Mouse (Mus musculus) heart, postnatal 14 days (tissue): Measurements from ENCODE around the gene Dcakd. TPM values are rescaled to one million over a fixed set of nuclear protein-coding genes. Genes with fewer than 3 reads are reported as not detected.

ENCODE experiments used
- DNase-seq, 2 experiments: peaks; one replicate each; pipeline ENCODE4 v3.0.0; 2021 to 2022
- intact Hi-C: fragments of 180-260 bp; cut with DNase I; formaldehyde crosslinking; loops from one replicate; pipeline ENCODE4 v1.15.1; 2025
- total RNA-seq, 2 experiments: library from RNA; stranded (reverse); gene quantifications; 2 replicates each; pipeline ENCODE4 v1.2.3; 2021

Gene Dcakd
- total RNA-seq, 2 experiments from 2014 or later: 68.5 to 71.1 TPM

GRCm38 (mm10) chr11:103051249-103051691 lies 23.1 kb upstream of the Dcakd start:
- intact Hi-C loops: no loop called here
- peak; percentile 73 to 77 for DNase-seq

- peak in 1 of 2 experiments; percentile 53 for DNase-seq
- intact Hi-C loops: no loop called here
Observed at GRCm38 (mm10) chr11:103050153-103050552, 22.0 kb upstream of the Dcakd start.

GRCm38 (mm10) chr11:103049611-103050010 lies 21.5 kb upstream of the Dcakd start:
- intact Hi-C loops: no loop called here
- DNase-seq: no peak

- intact Hi-C loops: no loop called here
- no peak for DNase-seq
Observed at GRCm38 (mm10) chr11:103046286-103046685, 18.2 kb upstream of the Dcakd start.

- intact Hi-C loops: no loop called here
Observed at GRCm38 (mm10) chr11:103043982-103044381, 15.8 kb upstream of the Dcakd start.

GRCm38 (mm10) chr11:103042828-103043227 lies 14.7 kb upstream of the Dcakd start:
- intact Hi-C loops: no loop called here
- DNase-seq: no peak

More at GRCm38 (mm10) chr11:103043982-103044381, 15.8 kb upstream of the Dcakd start:
- DNase-seq: no peak

DNA sequence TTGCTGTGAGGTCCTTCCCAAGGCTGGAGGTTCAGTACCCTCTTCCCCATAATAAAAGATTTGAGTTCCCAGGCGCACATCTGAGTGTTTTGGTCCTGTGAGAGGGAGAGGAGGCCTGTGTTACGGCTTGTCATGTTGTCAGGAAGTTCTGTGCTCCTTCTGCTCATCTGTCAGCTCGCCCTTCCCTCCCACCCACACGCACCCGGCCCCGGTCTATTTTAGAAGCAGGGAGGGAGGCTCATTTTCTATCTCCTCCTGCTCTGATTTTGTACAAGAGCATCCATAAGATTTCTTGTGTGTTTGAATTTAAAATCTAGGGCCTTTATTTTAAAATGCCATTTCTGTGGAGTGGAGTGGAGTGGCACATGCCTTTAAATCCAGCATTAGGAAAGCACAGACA lies 9.9 kb upstream of the Dcakd start:
- intact Hi-C loops: no loop called here
- no peak for DNase-seq

GRCm38 (mm10) chr11:103036881-103037465 lies 8.8 kb upstream of the Dcakd start:
- intact Hi-C loops: no loop called here
- DNase-seq: no peak

- intact Hi-C loops: no loop called here
- DNase-seq: no peak
Observed at GRCm38 (mm10) chr11:103035007-103035406, 6.9 kb upstream of the Dcakd start.

GRCm38 (mm10) chr11:103033030-103033429 lies 4.9 kb upstream of the Dcakd start:
- DNase-seq: no peak
- intact Hi-C loops: no loop called here

DNA sequence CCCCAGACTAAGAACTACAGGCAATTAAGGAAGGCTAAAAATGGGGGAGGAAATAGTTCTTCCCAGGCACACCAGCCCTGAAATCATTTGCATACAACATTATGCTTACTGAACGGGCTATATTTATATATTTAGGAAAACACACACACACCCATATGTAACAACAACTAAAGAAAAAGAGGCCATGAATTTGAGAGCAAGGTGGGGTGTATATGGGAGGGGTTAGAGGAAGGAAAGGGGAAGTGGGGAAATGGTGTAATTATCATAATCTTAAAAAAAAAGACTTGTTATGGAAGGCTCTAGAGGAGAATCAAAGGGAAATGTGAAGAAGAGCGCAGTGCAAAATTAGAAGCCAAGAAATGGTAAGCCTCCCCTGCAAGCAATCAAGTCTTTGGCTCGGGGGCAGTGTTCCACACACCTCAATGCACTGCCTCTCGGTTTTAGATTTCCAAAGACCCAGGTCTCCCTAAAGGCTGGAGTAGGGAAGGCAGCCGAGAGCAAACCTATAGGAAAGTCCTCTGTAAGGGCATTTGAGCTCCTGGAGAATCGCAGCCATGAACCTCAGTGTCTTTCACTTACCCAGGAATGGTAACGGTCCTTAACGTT lies 460 bp downstream of the Dcakd start:
- intact Hi-C loops: no loop called here
- DNase-seq: no peak

DNA sequence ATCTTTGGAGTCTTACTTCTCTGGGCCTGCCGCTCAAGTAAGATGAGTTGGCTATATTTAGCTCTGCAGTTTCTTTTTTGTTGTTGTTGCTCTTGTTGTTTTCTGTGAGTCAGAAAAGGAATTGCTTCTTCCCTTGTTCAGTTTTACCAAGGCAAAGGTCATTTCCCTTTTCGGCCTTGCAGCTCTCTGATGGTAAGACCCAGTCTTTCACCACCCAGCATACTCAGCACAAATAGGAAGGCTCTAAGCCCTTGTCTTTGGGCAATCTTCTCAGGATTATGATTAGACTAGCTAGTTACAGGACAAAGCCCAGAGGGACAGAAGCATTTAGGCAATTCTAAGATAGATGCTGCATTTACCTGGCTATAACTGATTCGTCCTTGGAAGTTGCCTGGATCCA lies 1.2 kb downstream of the Dcakd start:
- no peak for DNase-seq
- intact Hi-C loops: no loop called here

DNA sequence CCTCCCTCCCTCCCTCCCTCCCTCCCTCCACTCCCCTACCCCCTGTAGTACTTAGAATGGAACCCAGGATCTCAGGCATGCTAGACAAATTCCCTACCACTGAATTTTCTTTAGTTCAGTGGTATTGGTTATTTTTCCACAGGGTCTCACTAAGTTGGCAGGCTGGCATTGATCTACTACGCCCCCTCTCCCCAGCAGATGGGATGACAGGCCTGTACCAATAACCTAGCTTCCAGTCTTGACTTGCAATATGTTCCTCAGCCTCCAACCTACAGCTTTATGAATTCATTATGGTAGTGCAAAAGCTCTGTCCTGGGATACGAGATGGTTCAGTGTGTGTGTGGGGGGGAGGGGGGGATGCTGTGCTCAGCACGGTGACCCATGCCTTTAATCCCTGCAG lies 4.2 kb downstream of the Dcakd start:
- intact Hi-C loops: no loop called here
- DNase-seq: no peak

DNA sequence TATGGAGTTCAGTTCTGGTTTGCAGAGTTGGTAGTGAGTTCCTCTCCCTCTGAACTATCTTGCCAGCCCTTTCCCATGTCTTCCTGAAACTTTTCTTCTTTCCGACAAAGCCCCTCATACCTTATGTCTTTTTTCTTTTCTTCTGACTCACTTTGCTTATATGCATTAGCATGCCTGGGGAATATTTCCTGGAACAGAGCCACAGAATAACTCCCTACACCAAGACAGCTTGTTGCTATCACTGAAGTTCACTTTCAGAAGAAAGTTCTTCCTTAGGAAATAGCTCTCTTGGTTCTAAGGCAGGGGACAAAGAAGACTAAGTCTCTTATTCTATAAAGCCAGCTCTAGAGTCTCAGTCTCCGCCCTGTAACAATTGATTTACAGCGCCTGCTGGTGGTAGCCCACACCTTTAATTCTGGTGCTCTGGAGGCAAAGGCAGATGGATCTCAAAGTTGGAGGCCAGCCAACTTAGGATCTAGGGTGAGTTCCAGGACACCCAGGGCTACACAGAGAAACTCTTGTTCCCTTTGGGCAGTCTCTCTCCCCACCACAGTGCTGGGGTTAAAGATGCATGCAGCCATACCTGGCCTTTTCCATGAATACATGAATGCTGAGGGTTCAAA lies 7.3 kb downstream of the Dcakd start:
- intact Hi-C loops: no loop called here
- no peak for DNase-seq

DNA sequence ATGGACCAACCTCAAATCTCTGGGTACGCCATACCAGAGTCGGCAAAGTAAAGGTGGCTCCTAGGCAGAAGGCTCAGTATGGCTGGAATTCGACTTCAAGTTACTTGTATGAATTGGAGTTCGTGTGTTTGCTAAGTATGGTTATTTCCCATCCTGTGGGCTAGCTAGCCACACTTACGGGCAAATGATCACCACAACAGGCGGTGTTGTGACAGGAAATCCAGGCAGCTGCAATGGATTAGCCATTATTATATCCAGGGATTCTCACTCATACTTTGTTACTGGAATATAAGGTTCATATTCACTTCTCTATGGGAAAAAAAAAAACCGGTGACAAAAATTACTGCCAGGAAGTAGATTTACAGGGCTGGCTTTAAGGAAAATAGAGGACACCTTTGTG lies 8.8 kb downstream of the Dcakd start:
- intact Hi-C loops: no loop called here
- DNase-seq: no peak

- intact Hi-C loops: no loop called here
- no peak for DNase-seq
Observed at GRCm38 (mm10) chr11:103018860-103019259, 9.3 kb downstream of the Dcakd start.

DNA sequence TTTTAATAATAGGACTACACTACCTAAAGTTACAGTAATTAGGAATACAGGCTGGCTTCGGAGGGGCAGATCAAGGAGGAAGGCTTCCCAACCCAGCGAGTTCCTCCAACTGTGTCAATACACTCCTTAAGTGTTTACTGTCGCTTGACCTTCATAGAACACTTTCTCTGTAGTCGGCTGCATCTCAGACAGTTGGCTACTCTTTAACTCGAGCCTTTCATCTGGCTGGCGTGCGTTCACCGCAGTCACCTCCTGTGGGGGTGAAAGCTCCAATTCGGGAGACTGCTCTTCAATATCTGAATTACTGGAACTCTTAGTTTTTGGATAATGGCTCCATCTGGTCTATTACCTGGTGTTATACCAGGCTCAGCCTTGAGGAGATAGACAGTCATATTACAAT lies 10.5 kb downstream of the Dcakd start:
- DNase-seq: no peak
- intact Hi-C loops: no loop called here

- intact Hi-C loops: no loop called here
- DNase-seq: peak; percentile 100
Observed at GRCm38 (mm10) chr11:103016930-103017329, 11.2 kb downstream of the Dcakd start.

DNA sequence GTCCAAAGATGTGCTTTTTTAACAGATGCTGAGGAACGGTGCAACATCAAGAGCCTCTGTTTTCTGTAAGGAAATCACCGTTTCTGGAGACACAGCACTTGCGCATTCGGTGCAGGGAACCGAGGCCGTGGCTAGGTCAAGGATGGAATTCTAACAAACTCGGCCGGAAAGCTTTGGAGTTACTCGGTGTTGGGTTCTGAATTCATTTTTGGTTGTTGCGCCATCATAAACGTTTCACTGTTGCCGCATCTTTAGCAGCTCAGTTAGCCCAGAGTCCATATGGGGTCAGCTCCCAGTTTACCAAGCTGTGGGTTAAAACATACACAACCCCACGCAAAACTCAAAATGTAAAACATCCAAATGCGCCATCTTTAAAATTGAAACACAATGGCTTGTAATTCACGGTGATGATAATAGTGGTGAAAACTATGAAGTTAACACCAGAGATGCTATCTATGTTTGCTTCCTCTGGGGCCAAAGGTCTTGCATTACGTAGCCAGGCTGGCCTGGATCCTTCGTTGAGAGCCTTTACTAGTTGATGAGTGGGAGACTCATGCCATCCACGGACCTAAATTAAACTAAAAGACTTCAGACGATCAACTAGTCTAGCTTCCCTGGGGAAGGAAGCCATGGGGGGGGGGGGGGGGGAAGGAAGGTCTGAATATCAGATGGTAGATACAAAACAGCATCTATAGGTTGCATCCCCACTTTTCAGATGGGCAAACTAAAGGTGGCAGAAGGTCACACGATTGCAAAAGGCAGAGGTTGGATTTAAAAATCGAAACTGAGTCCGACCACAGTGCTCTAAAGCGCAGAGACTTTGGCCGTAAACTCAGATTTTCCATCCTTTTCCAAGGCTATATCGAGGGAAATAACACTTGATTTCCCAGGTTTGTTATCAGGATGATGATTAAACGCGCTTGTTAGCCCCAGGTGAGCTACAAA lies 12.0 kb downstream of the Dcakd start:
- no peak for DNase-seq
- intact Hi-C loops: no loop called here

DNA sequence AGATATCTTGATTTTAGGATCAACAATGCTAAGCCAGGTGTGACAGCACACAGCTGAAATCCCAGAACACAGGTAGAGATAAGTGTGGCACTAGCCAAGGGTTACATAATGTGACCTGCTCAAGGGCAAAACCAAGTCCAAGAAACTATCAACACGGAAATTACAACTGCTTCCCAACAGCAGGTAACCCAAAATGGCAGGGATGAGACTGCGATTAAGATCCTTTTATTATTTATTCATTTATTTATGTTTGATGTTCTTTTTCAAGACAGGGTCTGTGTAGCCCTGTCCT lies 17.0 kb downstream of the Dcakd start:
- intact Hi-C loops: no loop called here
- DNase-seq: no peak
